Mouse (Mus musculus): ENCODE measurements around the gene Sgip1. TPM values are rescaled to one million over a fixed set of nuclear protein-coding genes. Genes with fewer than 3 reads are reported as not detected.
A peak's percentile ranks its signal among the peaks of the same experiment; 100 is the strongest.

Gene Sgip1
- total RNA-seq, 2 experiments from 2014 or later, result 0.19 TPM; not detected in 1

GRCm38 (mm10) chr4:102955294-102955956 lies 214.3 kb downstream of the Sgip1 start:
- ATAC-seq (replicated peaks; ENCODE audit: low FRiP score, low TSS enrichment, poor library complexity, severe bottlenecking), result peak; percentile 37; the same call in 1 of the 2 replicates

DNA sequence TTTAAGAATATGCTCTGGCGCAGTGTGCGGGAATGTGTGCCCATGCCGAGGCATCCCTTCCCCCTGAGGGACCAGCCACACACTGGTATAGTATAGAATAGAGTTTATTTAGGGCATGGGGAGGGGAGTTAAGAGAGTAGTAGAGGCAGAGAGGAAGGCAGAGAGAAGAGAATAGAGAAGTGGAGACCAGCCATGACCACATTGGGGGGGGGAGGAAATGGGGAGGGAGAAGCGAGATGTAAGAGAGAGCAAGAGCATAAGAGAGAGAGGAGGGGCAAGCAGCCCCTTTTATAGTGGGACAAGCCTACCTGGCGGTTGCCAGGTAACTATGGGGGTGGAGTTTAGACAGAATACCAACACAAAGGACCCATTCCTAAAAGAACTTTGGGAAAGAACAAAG lies 218.3 kb downstream of the Sgip1 start:
- no peak for ATAC-seq (replicated peaks; ENCODE audit: low FRiP score, low TSS enrichment, poor library complexity, severe bottlenecking)

- no peak for ATAC-seq (replicated peaks; ENCODE audit: low FRiP score, low TSS enrichment, poor library complexity, severe bottlenecking)
These were observed 223.1 kb downstream of the Sgip1 start for GRCm38 (mm10) chr4:102964174-102964573.

- ATAC-seq (replicated peaks; ENCODE audit: low FRiP score, low TSS enrichment, poor library complexity, severe bottlenecking), result no peak
These were observed 226.7 kb downstream of the Sgip1 start for GRCm38 (mm10) chr4:102967811-102968210.

- no peak for ATAC-seq (replicated peaks; ENCODE audit: low FRiP score, low TSS enrichment, poor library complexity, severe bottlenecking)
These were observed 228.5 kb downstream of the Sgip1 start for GRCm38 (mm10) chr4:102969599-102969998.

GRCm38 (mm10) chr4:102971159-102971558 lies 230.1 kb downstream of the Sgip1 start:
- ATAC-seq (replicated peaks; ENCODE audit: low FRiP score, low TSS enrichment, poor library complexity, severe bottlenecking), result no peak

GRCm38 (mm10) chr4:102972071-102972470 lies 231.0 kb downstream of the Sgip1 start:
- ATAC-seq (replicated peaks; ENCODE audit: low FRiP score, low TSS enrichment, poor library complexity, severe bottlenecking), result no peak

DNA sequence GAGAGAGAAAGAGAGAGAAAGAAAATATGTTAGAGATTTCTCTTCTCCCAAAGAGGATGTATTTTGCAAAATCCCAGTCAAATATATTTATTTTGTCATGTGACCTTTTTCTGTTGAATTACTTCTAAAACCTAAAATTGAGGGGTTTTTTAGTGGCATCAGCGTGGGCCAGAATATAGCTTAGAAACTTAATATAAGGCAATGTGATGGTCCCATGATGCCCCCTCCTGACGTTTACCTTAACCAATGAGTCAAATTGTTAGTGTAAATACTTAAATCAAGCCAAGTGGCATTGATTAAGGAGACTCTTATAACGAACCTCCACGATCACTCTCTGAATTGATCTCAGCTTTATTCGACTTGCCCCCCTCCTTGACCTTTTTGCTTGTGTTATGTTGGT lies 233.1 kb downstream of the Sgip1 start:
- no peak for ATAC-seq (replicated peaks; ENCODE audit: low FRiP score, low TSS enrichment, poor library complexity, severe bottlenecking)

- ATAC-seq (replicated peaks; ENCODE audit: low FRiP score, low TSS enrichment, poor library complexity, severe bottlenecking), result no peak
These were observed 235.5 kb downstream of the Sgip1 start for GRCm38 (mm10) chr4:102976290-102977275.

DNA sequence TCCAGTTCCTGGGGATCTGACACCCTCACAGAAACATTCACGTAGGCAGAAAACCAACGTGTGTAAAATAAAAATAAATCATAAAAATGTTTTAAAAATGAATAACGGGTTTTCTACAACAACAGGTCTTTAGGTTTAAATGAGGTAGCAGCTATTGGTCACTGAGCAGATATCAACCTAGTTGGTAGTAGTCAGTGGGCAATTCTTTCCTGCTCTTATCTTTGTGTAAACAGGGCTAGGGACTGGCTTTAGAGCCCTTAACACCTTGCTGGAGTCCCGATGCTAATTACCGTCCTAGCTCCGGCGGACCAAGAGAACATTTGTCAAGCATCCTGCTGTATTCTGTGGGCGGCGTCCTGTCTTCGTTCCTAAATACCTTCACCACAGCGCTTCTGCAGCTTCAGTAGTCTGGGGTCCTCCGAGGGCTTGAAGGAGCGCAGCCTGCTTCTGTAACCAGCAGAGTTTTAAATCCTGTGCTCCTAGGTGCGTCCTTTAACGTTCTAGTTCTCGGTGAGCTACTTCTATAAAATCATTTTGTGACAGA lies 236.8 kb downstream of the Sgip1 start:
- no peak for ATAC-seq (replicated peaks; ENCODE audit: low FRiP score, low TSS enrichment, poor library complexity, severe bottlenecking)

GRCm38 (mm10) chr4:102978440-102978839 lies 237.3 kb downstream of the Sgip1 start, which contains the start of gene Tctex1d1:
Gene Tctex1d1, plus strand, starts transcription at chr4:102978606.
- ATAC-seq (replicated peaks; ENCODE audit: low FRiP score, low TSS enrichment, poor library complexity, severe bottlenecking), result peak; percentile 45; the same call in 1 of the 2 replicates

DNA sequence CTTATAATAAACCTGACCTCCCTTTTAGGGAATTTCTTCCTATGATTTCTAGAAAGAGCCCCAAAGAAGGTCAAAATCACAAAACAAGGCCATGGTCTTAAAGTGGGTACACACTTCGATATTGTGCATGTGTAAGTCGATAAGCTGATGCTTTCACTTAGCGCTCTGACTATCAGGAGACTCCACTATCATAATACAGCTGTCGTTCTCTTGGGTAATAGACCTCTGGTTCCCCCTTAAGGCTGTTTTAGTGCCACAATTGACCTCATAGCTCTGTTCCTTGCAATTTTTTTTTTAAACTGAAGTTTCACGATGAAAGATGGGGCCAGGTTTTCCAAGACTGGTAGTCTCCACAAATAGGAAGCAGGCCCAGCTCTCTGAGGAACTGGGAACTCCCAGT lies 238.3 kb downstream of the Sgip1 start:
- peak; percentile 81 for ATAC-seq (replicated peaks; ENCODE audit: low FRiP score, low TSS enrichment, poor library complexity, severe bottlenecking)

GRCm38 (mm10) chr4:102981709-102982108 lies 240.6 kb downstream of the Sgip1 start:
- ATAC-seq (replicated peaks; ENCODE audit: low FRiP score, low TSS enrichment, poor library complexity, severe bottlenecking), result no peak

- peak; percentile 62; the same call in 1 of the 2 replicates for ATAC-seq (replicated peaks; ENCODE audit: low FRiP score, low TSS enrichment, poor library complexity, severe bottlenecking)
These were observed 245.1 kb downstream of the Sgip1 start for GRCm38 (mm10) chr4:102986173-102986572.

DNA sequence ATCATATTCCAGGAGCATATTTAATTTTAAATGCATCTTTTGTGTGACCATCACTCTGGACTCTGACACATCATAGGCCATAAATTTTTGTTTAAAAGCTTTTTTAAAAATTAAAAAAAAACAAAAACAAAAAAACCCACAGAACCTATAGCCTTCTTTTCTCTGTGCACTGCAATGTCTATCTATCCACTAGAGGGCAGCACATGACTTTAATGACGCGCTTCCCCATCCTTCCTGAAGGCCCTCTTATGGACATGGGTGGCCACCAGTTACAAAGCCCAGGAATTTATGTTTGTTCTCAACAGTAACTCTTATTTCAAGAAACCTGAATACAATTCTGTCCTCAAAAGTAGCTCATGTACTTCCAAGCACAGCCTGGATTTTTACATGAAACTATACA lies 245.8 kb downstream of the Sgip1 start:
- peak; percentile 96 for ATAC-seq (replicated peaks; ENCODE audit: low FRiP score, low TSS enrichment, poor library complexity, severe bottlenecking)

DNA sequence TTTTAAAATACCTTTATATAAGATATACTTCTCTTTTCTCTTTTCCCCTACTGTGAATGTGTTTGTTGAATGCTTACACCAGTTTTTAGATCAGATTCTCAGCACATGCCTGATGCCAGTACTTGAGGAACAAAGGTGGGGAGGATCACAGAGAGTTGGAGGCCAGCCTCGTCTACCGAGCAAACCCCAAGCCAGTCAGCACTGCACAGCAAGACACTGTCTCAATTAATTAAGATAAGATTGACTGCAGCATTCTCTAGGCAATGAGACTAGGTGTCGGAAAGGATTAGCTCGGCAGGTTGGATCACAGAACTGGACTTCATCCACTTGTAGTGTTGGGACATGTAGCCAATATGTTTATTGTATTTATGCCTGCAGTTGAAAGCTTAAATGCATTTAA lies 246.2 kb downstream of the Sgip1 start:
- ATAC-seq (replicated peaks; ENCODE audit: low FRiP score, low TSS enrichment, poor library complexity, severe bottlenecking), result no peak

- ATAC-seq (replicated peaks; ENCODE audit: low FRiP score, low TSS enrichment, poor library complexity, severe bottlenecking), result no peak
These were observed 246.7 kb downstream of the Sgip1 start for GRCm38 (mm10) chr4:102987756-102988155.

DNA sequence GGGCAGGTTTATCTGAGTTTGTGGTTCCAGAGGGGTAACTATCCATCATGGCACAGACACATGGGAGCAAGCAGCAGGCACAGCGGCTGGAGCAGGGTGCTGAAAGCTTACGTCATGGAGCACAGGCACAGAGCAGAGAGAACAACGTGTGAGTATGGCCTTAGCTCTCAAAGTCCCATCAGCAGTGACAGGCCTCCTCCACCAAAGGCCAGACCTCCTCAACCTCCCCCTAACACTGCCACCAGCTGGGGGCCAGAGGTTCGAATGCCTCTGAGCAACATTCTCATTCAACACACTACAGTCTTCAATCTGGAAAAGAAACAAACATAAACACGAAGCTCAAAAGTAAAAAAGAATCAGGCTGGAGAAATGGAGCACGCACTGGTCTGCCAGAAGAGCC lies 247.4 kb downstream of the Sgip1 start:
- no peak for ATAC-seq (replicated peaks; ENCODE audit: low FRiP score, low TSS enrichment, poor library complexity, severe bottlenecking)

GRCm38 (mm10) chr4:102989391-102989790 lies 248.3 kb downstream of the Sgip1 start:
- no peak for ATAC-seq (replicated peaks; ENCODE audit: low FRiP score, low TSS enrichment, poor library complexity, severe bottlenecking)

DNA sequence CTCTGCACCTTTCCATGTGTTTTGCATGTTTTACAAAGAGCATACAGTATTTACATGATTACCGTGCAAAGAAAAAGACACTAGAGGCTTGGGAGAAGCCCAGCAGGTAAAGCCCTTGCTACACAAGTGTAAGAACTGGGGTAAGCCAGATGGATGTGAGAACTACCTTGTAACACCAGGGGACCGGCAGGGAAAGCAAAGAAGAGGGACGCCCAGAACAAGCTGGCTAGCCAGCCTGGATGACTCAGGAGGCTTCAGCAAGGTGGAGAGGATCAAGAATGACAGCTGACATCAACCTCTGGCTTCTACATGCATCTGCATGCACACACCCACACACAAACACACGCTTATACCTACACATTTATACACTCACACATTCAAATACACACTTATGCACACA lies 248.9 kb downstream of the Sgip1 start:
- no peak for ATAC-seq (replicated peaks; ENCODE audit: low FRiP score, low TSS enrichment, poor library complexity, severe bottlenecking)

Data from megakaryocyte-erythroid progenitor cell, adult 5-6 weeks (primary cell).